In the genomic region with DNA sequence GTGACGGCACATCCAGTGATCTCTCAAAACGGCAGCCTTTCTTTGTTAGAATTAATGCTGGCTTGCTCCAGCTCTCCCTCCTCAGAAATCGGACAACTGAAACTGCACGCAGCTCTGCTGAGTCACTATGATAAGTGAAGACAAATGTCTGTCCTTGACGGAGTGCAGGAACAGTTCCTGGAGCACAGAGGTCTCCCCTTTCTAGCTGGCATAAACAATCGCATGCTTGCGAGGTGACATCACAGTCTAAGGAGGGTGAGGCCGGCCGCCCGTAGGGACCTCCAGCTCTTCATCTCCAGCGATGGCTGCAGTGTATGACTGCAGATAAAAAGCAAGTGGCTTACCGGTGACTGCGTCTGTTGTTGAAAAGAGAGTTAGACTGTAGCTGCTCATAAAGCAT, we compare ENCODE assay signal across 8 mouse cellular contexts. TPM values are rescaled to one million over a fixed set of nuclear protein-coding genes. Genes with fewer than 3 reads are reported as not detected.
DNase-seq lines count a peak whose midpoint lies in the region; ATAC-seq and TF ChIP-seq lines count a peak whose summit lies in the region.
"Had no signal": no experiment of that assay in that cellular context is flagged by ENCODE, and none has a peak within 500 bp of the region (broad histone marks: within the 10 kb centered on the region; RNA-seq: fewer than 3 reads in every experiment).

No protein-coding gene starts in this region.

- CTCF ChIA-PET in Patski (lab: Charles Lee), result interaction anchor here (0.8 to 1.2 kb wide), 3 partner anchors 9 to 35 kb away, joined by 3 to 4 read pairs (median 3); a partner anchor contains a TSS

- POLR2A ChIA-PET in Patski (lab: Charles Lee), result interaction anchor here (1.7 kb wide), 1 partner anchor 21 kb away, joined by 6 read pairs; no protein-coding TSS in a partner anchor

- in situ Hi-C loops in Patski (cut with MboI; ENCODE audit: low pct_unique_long_range_greater_than_20kb), result no loop called here

- no peak for TF ChIP-seq CTCF in Patski (IDR thresholded peaks at IDR 0.05)
- no peak for TF ChIP-seq CTCF in stomach, postnatal 0 days (IDR thresholded peaks at IDR 0.05; ENCODE audit: low read depth)

- peak; percentile 81 for ATAC-seq in Patski
- ATAC-seq in liver, embryonic 13.5 days (ENCODE audit: low read depth), result peak; percentile 67
- ATAC-seq in stomach, postnatal 0 days (ENCODE audit: low FRiP score, low TSS enrichment), result peak; percentile 91
- ATAC-seq in hindbrain, embryonic 13.5 days (ENCODE audit: low FRiP score), result no peak

- no peak overlapping the region for H3K9ac ChIP-seq in liver, embryonic 13.5 days
- H3K9ac ChIP-seq in stomach, postnatal 0 days (ENCODE audit: low read length), result no peak overlapping the region
- H3K9ac ChIP-seq in hindbrain, embryonic 13.5 days, result no peak overlapping the region

- H3K9me3 ChIP-seq in heart, embryonic 10.5 days, result no peaks in the 10 kb centered on the region
- H3K9me3 ChIP-seq in liver, embryonic 13.5 days (replicated peaks), result no peaks in the 10 kb centered on the region
- no peaks in the 10 kb centered on the region for H3K9me3 ChIP-seq in stomach, postnatal 0 days (ENCODE audit: control insufficient read depth, low read length)
- H3K9me3 ChIP-seq in hindbrain, embryonic 13.5 days, result no peaks in the 10 kb centered on the region

- WGBS in heart, embryonic 10.5 days, result 13% methylated on average over 13 of the region's 13 CpGs
- WGBS in liver, embryonic 13.5 days (ENCODE audit: insufficient replicate concordance), result 46% methylated on average over 13 of the region's 13 CpGs
- 19% methylated on average over 13 of the region's 13 CpGs for WGBS in stomach, postnatal 0 days
- 79% methylated on average over 13 of the region's 13 CpGs for WGBS in hindbrain, embryonic 13.5 days

- H3K4me3 ChIP-seq in heart, embryonic 10.5 days, result peak overlapping the region; percentile 31
- no peak overlapping the region for H3K4me3 ChIP-seq in liver, embryonic 13.5 days (replicated peaks)
- no peak overlapping the region for H3K4me3 ChIP-seq in stomach, postnatal 0 days (ENCODE audit: low read depth, low read length)
- no peak overlapping the region for H3K4me3 ChIP-seq in hindbrain, embryonic 13.5 days

- peak overlapping the region; percentile 85 for H3K27ac ChIP-seq in heart, embryonic 10.5 days
- H3K27ac ChIP-seq in liver, embryonic 13.5 days, result no peak overlapping the region
- H3K27ac ChIP-seq in stomach, postnatal 0 days (replicated peaks), result peak overlapping the region; percentile 63
- H3K27ac ChIP-seq in hindbrain, embryonic 13.5 days, result no peak overlapping the region

- peaks cover 86% of the 10 kb centered on the region for H3K36me3 ChIP-seq in heart, embryonic 10.5 days
- peaks cover 71% of the 10 kb centered on the region for H3K36me3 ChIP-seq in liver, embryonic 13.5 days
- peaks cover 3% of the 10 kb centered on the region; the same call in 1 of the 2 replicates for H3K36me3 ChIP-seq in stomach, postnatal 0 days (ENCODE audit: control insufficient read depth, insufficient read depth, low read length)
- H3K36me3 ChIP-seq in hindbrain, embryonic 13.5 days, result peaks cover 97% of the 10 kb centered on the region

- no peak for TF ChIP-seq EP300 in stomach, postnatal 0 days (optimal IDR thresholded peaks at IDR 0.05)

- peaks cover 19% of the 10 kb centered on the region for H3K4me1 ChIP-seq in heart, embryonic 10.5 days
- H3K4me1 ChIP-seq in liver, embryonic 13.5 days (replicated peaks), result peaks cover 7% of the 10 kb centered on the region
- no peaks in the 10 kb centered on the region for H3K4me1 ChIP-seq in stomach, postnatal 0 days (replicated peaks; ENCODE audit: control insufficient read depth, insufficient read depth)
- H3K4me1 ChIP-seq in hindbrain, embryonic 13.5 days (replicated peaks), result no peaks in the 10 kb centered on the region

- 0 out of 2 replicates have a peak overlapping the region, but pooled peaks have one; percentile 3 for H3K4me2 ChIP-seq in liver, embryonic 13.5 days
- H3K4me2 ChIP-seq in stomach, postnatal 0 days (replicated peaks; ENCODE audit: low read depth), result no peak overlapping the region
- H3K4me2 ChIP-seq in hindbrain, embryonic 13.5 days, result no peak overlapping the region

- peak; percentile 61 for DNase-seq in Patski (ENCODE audit: low read depth, low spot score)
- DNase-seq in adrenal gland, postnatal 36 days, result peak; percentile 85 to 86
- DNase-seq in heart, embryonic 10.5 days (ENCODE audit: low spot score), result peak; percentile 93
- peak; percentile 9 for DNase-seq in liver, embryonic 13.5 days
- DNase-seq in stomach, postnatal 0 days (ENCODE audit: low spot score), result peak; percentile 56
- DNase-seq in natural killer cell, adult 2 months (ENCODE audit: low spot score in 2 of 2), result no peak

- H3K27me3 ChIP-seq in Patski, result no peaks in the 10 kb centered on the region
- no peaks in the 10 kb centered on the region for H3K27me3 ChIP-seq in heart, embryonic 10.5 days (ENCODE audit: insufficient read depth, poor library complexity, severe bottlenecking)
- H3K27me3 ChIP-seq in liver, embryonic 13.5 days, result no peaks in the 10 kb centered on the region
- H3K27me3 ChIP-seq in stomach, postnatal 0 days (ENCODE audit: control insufficient read depth, insufficient read depth, low read length), result no peaks in the 10 kb centered on the region
- no peaks in the 10 kb centered on the region for H3K27me3 ChIP-seq in hindbrain, embryonic 13.5 days

RNA-seq across cellular contexts. Expression of a gene that starts 31.0 kb away (rescaled TPM):
- polyA plus RNA-seq in Patski (2021), result 16.4 TPM
- total RNA-seq in adrenal gland, postnatal 36 days (2021), result 1 to 10 TPM; 7.5 to 7.8 TPM
- 36.5 and 47.6 TPM in 2 replicates for polyA plus RNA-seq in heart, embryonic 10.5 days (2016; fragmentation: Nextera tagmentation; extraction: Ambion mirVana)
- 43.5 and 50.9 TPM in 2 replicates for polyA plus RNA-seq in liver, embryonic 13.5 days (2015; fragmentation: Nextera tagmentation; extraction: Ambion mirVana)
- polyA plus RNA-seq in stomach, postnatal 0 days (2015; fragmentation: Nextera tagmentation; extraction: Ambion mirVana), result 15.2 and 17.8 TPM in 2 replicates
- polyA plus RNA-seq in hindbrain, embryonic 13.5 days (2015; fragmentation: Nextera tagmentation; extraction: Ambion mirVana), result 21.0 and 22.9 TPM in 2 replicates

RNA-seq across cellular contexts. Expression of a gene that starts 34.8 kb away (rescaled TPM):
- polyA plus RNA-seq in Patski (2021), result 47.2 TPM
- total RNA-seq in adrenal gland, postnatal 36 days (2021), result 10 to 100 TPM; 13.7 to 17.6 TPM
- polyA plus RNA-seq in heart, embryonic 10.5 days (2016; fragmentation: Nextera tagmentation; extraction: Ambion mirVana), result 17.4 and 18.6 TPM in 2 replicates
- polyA plus RNA-seq in liver, embryonic 13.5 days (2015; fragmentation: Nextera tagmentation; extraction: Ambion mirVana), result 9.9 and 13.6 TPM in 2 replicates
- 9.4 and 10.3 TPM in 2 replicates for polyA plus RNA-seq in stomach, postnatal 0 days (2015; fragmentation: Nextera tagmentation; extraction: Ambion mirVana)
- 53.2 and 55.3 TPM in 2 replicates for polyA plus RNA-seq in hindbrain, embryonic 13.5 days (2015; fragmentation: Nextera tagmentation; extraction: Ambion mirVana)

RNA-seq across cellular contexts. Expression of a gene that starts 35.1 kb away (rescaled TPM):
- polyA plus RNA-seq in Patski (2021), result 21.1 TPM
- 10 to 100 TPM; 11.9 to 12.7 TPM for total RNA-seq in adrenal gland, postnatal 36 days (2021)
- 12.4 and 12.9 TPM in 2 replicates for polyA plus RNA-seq in heart, embryonic 10.5 days (2016; fragmentation: Nextera tagmentation; extraction: Ambion mirVana)
- polyA plus RNA-seq in liver, embryonic 13.5 days (2015; fragmentation: Nextera tagmentation; extraction: Ambion mirVana), result 3.4 and 4.6 TPM in 2 replicates
- 3.9 TPM in 2 replicates for polyA plus RNA-seq in stomach, postnatal 0 days (2015; fragmentation: Nextera tagmentation; extraction: Ambion mirVana)
- polyA plus RNA-seq in hindbrain, embryonic 13.5 days (2015; fragmentation: Nextera tagmentation; extraction: Ambion mirVana), result 44.4 and 45.3 TPM in 2 replicates

RNA-seq across cellular contexts. Expression of a gene that starts 47.9 kb away (rescaled TPM):
- 0.14 TPM for polyA plus RNA-seq in Patski (2021)
- not detected for total RNA-seq in adrenal gland, postnatal 36 days (2021)
- polyA plus RNA-seq in heart, embryonic 10.5 days (2016; fragmentation: Nextera tagmentation; extraction: Ambion mirVana), result 0.11 TPM in 1 of 2 replicates, not detected in the other
- not detected in 2 replicates for polyA plus RNA-seq in liver, embryonic 13.5 days (2015; fragmentation: Nextera tagmentation; extraction: Ambion mirVana)
- 0.05 TPM in 2 replicates for polyA plus RNA-seq in stomach, postnatal 0 days (2015; fragmentation: Nextera tagmentation; extraction: Ambion mirVana)
- polyA plus RNA-seq in hindbrain, embryonic 13.5 days (2015; fragmentation: Nextera tagmentation; extraction: Ambion mirVana), result 0.17 and 0.18 TPM in 2 replicates
- total RNA-seq: hematopoietic stem cell, adult 5-6 weeks had no signal

RNA-seq across cellular contexts. Expression of a gene that starts 48.1 kb away (rescaled TPM):
- 192 TPM for polyA plus RNA-seq in Patski (2021)
- 100 to 1,000 TPM; 101 to 144 TPM for total RNA-seq in adrenal gland, postnatal 36 days (2021)
- 412 and 609 TPM in 2 replicates for polyA plus RNA-seq in heart, embryonic 10.5 days (2016; fragmentation: Nextera tagmentation; extraction: Ambion mirVana)
- 336 and 378 TPM in 2 replicates for polyA plus RNA-seq in liver, embryonic 13.5 days (2015; fragmentation: Nextera tagmentation; extraction: Ambion mirVana)
- polyA plus RNA-seq in stomach, postnatal 0 days (2015; fragmentation: Nextera tagmentation; extraction: Ambion mirVana), result 208 and 212 TPM in 2 replicates
- 480 and 495 TPM in 2 replicates for polyA plus RNA-seq in hindbrain, embryonic 13.5 days (2015; fragmentation: Nextera tagmentation; extraction: Ambion mirVana)

Comparison
In these comparisons a context has a peak if more than half of its experiments do, and no peak if none do; other contexts are left out.
1. DNase-seq: peak in Patski (single experiment), adrenal gland, postnatal 36 days (2 of 2), heart, embryonic 10.5 days (single experiment), liver, embryonic 13.5 days (single experiment) and stomach, postnatal 0 days (single experiment); none in natural killer cell, adult 2 months (0 of 2).
2. H3K27ac ChIP-seq: peak in heart, embryonic 10.5 days (single experiment) and stomach, postnatal 0 days (single experiment); none in liver, embryonic 13.5 days (single experiment) and hindbrain, embryonic 13.5 days (single experiment).